ENCODE assay signal across 8 mouse cellular contexts in the genomic region with DNA sequence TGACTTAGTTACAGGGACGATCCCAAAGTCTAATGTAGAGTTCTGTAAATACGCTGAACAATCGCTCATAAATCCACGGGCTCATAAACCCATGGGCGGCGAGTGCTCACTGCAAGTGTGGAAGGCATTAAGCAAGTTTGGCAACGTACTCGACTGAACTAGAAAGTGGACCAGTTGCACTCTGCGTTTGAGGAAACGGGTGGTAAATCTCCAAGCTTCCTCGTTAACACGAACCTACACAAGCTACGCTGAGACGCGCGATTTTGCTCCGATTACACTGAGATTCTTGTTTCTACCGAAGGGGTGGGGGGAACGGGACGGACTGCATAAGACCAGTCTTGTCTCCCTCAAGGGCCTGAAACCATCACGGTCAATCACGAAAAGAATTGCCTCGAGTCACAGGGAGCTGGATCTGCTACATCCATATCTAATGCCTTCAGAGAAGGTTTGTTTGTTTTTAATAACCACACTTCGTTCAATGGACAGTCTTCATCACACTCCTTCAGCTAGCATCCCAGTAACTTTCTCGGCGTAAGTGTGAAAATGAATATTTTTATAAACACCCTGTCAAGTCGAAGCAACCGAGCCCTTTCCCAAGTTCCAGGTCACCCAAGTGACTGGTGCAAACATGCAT. TPM values are rescaled to one million over a fixed set of nuclear protein-coding genes. Genes with fewer than 3 reads are reported as not detected.
DNase-seq lines count a peak whose midpoint lies in the region; ATAC-seq and TF ChIP-seq lines count a peak whose summit lies in the region.

No protein-coding gene starts in this region.

- no peak for TF ChIP-seq EP300 in CH12.LX (IDR thresholded peaks at IDR 0.05; ENCODE audit: low read length)

- under 1% methylated on average over 28 of the region's 28 CpGs for WGBS in embryonic facial prominence, embryonic 15.5 days
- WGBS in lung, embryonic 14.5 days, result under 1% methylated on average over 28 of the region's 28 CpGs

- peak overlapping the region; percentile 63 to 98 (median 82) for H3K4me3 ChIP-seq in CH12.LX (replicated peaks in 1 of 3; ENCODE audit: low read depth in 2 of 3, low read length in 2 of 3, poor library complexity in 1 of 3)
- H3K4me3 ChIP-seq in embryonic facial prominence, embryonic 15.5 days (replicated peaks), result peak overlapping the region; percentile 98
- H3K4me3 ChIP-seq in lung, embryonic 14.5 days (ENCODE audit: low read depth, low read length), result peak overlapping the region; percentile 99

- H3K4me1 ChIP-seq in CH12.LX (ENCODE audit: control insufficient read depth in 1 of 2, insufficient read depth in 2 of 2), result peaks cover 11 to 29% of the 10 kb centered on the region in 2 experiments
- H3K4me1 ChIP-seq in embryonic facial prominence, embryonic 15.5 days, result peaks cover 23% of the 10 kb centered on the region
- H3K4me1 ChIP-seq in lung, embryonic 14.5 days (ENCODE audit: insufficient read depth), result peaks cover 21% of the 10 kb centered on the region

- TF ChIP-seq CTCF in CH12.LX (conservative IDR thresholded peaks at IDR 0.05 in 1 of 2, IDR thresholded peaks at IDR 0.05 in 1 of 2; ENCODE audit: low read depth in 2 of 2, low read length in 2 of 2), result no peak
- no peak for TF ChIP-seq CTCF in lung, embryonic 14.5 days (IDR thresholded peaks at IDR 0.05; ENCODE audit: low read depth)

- DNase-seq in 3T3-L1 (ENCODE audit: low read depth, low spot score), result peak; percentile 70
- DNase-seq in CH12.LX (ENCODE audit: extremely low read depth), result peak; percentile 57
- DNase-seq in induced T-regulatory cell, adult 2 months (ENCODE audit: low read depth), result peak; percentile 78
- peak; percentile 75 for DNase-seq in lung, embryonic 14.5 days
- DNase-seq in ovary, postnatal 36 days (ENCODE audit: low spot score), result no peak
- DNase-seq in cerebellum, adult 9-10 months, result no peak

- peaks cover 59% of the 10 kb centered on the region for H3K79me2 ChIP-seq in CH12.LX (replicated peaks; ENCODE audit: control insufficient read depth, extremely low read depth, insufficient read depth, poor library complexity, severe bottlenecking)

- TF ChIP-seq RAD21 in CH12.LX (IDR thresholded peaks at IDR 0.05; ENCODE audit: low read depth, low read length), result no peak

- H3K36me3 ChIP-seq in CH12.LX (replicated peaks in 1 of 2; ENCODE audit: control insufficient read depth in 1 of 2, insufficient read depth in 1 of 2, low read length in 1 of 2), result peaks cover 0 to 32% of the 10 kb centered on the region in 2 experiments
- H3K36me3 ChIP-seq in embryonic facial prominence, embryonic 15.5 days, result no peaks in the 10 kb centered on the region
- no peaks in the 10 kb centered on the region; the same call in 1 of the 2 replicates for H3K36me3 ChIP-seq in lung, embryonic 14.5 days (ENCODE audit: insufficient read depth)

- TF ChIP-seq POLR2A in CH12.LX (IDR thresholded peaks at IDR 0.05; ENCODE audit: low read depth, low read length), result no peak

- no peak for ATAC-seq in embryonic facial prominence, embryonic 15.5 days (ENCODE audit: insufficient number of reproducible peaks, low FRiP score, low TSS enrichment, low read depth)
- ATAC-seq in lung, embryonic 14.5 days (ENCODE audit: insufficient read depth), result no peak
- ATAC-seq in neutrophil, adult 5-6 weeks (ENCODE audit: extremely low read depth, insufficient number of reproducible peaks, low FRiP score, poor library complexity, severe bottlenecking), result peak; percentile 19; the same call in 1 of the 2 replicates

- H3K9me3 ChIP-seq in CH12.LX (replicated peaks; ENCODE audit: low read length), result no peaks in the 10 kb centered on the region
- no peaks in the 10 kb centered on the region for H3K9me3 ChIP-seq in embryonic facial prominence, embryonic 15.5 days (replicated peaks)
- no peaks in the 10 kb centered on the region for H3K9me3 ChIP-seq in lung, embryonic 14.5 days (ENCODE audit: low read depth, low read length)

- peak overlapping the region; percentile 88 for H3K4me2 ChIP-seq in CH12.LX (ENCODE audit: insufficient read depth, low read depth, poor library complexity, severe bottlenecking)
- H3K4me2 ChIP-seq in embryonic facial prominence, embryonic 15.5 days (replicated peaks), result peak overlapping the region; percentile 78
- peak overlapping the region; percentile 91 for H3K4me2 ChIP-seq in lung, embryonic 14.5 days

- dilution Hi-C loops in CH12.LX (cut with MboI; ENCODE audit: extremely low pct_ligation_motif_present, extremely low pct_unique_long_range_greater_than_20kb, low sequenced_read_pairs), result no loop called here

- H3K9ac ChIP-seq in CH12.LX (ENCODE audit: insufficient read depth, low read depth), result peak overlapping the region; percentile 98
- H3K9ac ChIP-seq in embryonic facial prominence, embryonic 15.5 days, result peak overlapping the region; percentile 98
- peak overlapping the region; percentile 99 for H3K9ac ChIP-seq in lung, embryonic 14.5 days

- no peaks in the 10 kb centered on the region for H3K27me3 ChIP-seq in CH12.LX (replicated peaks)
- H3K27me3 ChIP-seq in embryonic facial prominence, embryonic 15.5 days, result no peaks in the 10 kb centered on the region
- H3K27me3 ChIP-seq in lung, embryonic 14.5 days (ENCODE audit: insufficient read depth, low read length), result no peaks in the 10 kb centered on the region

- in situ Hi-C loops in CH12.LX (cut with MboI; ENCODE audit: low pct_ligation_motif_present, low pct_unique_long_range_greater_than_20kb, low sequenced_read_pairs), result no loop called here

- H3K27ac ChIP-seq in CH12.LX (ENCODE audit: insufficient read depth, low read depth), result no peak overlapping the region
- H3K27ac ChIP-seq in embryonic facial prominence, embryonic 15.5 days (replicated peaks), result peak overlapping the region; percentile 99
- H3K27ac ChIP-seq in lung, embryonic 14.5 days (ENCODE audit: low read depth), result peak overlapping the region; percentile 99

TF ChIP-seq in CH12.LX, 34 proteins besides CTCF, POLR2A, EP300 and RAD21:
- TF ChIP-seq CHD1 (IDR thresholded peaks at IDR 0.05; ENCODE audit: low read depth, low read length), result no peak

RNA-seq across cellular contexts. Expression of a gene that starts 1.0 kb away (rescaled TPM):
- 138 and 144 TPM in 2 replicates for total RNA-seq in CH12.LX (2012; rRNA removed)
- total RNA-seq in CH12.LX (2014; rRNA removed), result 199 and 201 TPM in 2 replicates
- polyA plus RNA-seq in CH12.LX (2012; ENCODE audit: insufficient read length, low read depth), result 222 and 256 TPM in 2 replicates
- polyA plus RNA-seq in embryonic facial prominence, embryonic 15.5 days (2015; fragmentation: Nextera tagmentation; extraction: Ambion mirVana), result 488 and 536 TPM in 2 replicates
- polyA plus RNA-seq in lung, embryonic 14.5 days (2014; fragmentation: Nextera tagmentation; extraction: Ambion mirVana), result 588 and 606 TPM in 2 replicates
- total RNA-seq in neutrophil, adult 5-6 weeks (2017), result 154 and 187 TPM in 2 replicates

Comparison
In these comparisons a context has a peak if more than half of its experiments do, and no peak if none do; other contexts are left out.
1. DNase-seq: peak in 3T3-L1 (single experiment), CH12.LX (single experiment), induced T-regulatory cell, adult 2 months (single experiment) and lung, embryonic 14.5 days (single experiment); none in ovary, postnatal 36 days (single experiment) and cerebellum, adult 9-10 months (single experiment).
2. Peak in every context shown above with its lines, with median percentiles within 50 percentile points of each other: H3K4me2 ChIP-seq, H3K4me3 ChIP-seq and H3K9ac ChIP-seq.